Mouse (Mus musculus) common myeloid progenitor, adult 5-6 weeks (primary cell): ENCODE measurements around the gene 4930467E23Rik. TPM values are rescaled to one million over a fixed set of nuclear protein-coding genes. Genes with fewer than 3 reads are reported as not detected.
"Not testable (repeated sequence)": the region's sequence is repeated elsewhere in the genome, so short reads cannot be mapped to it uniquely, and the experiment has no call there.

Experiments
- ATAC-seq: replicated peaks from 2 replicates; pipeline ENCODE4 v1.8.0; 2016; ENCODE audit warnings: low read depth, mild to moderate bottlenecking, moderate TSS enrichment, inconsistent platforms; ENCODE audit not compliant: poor library complexity, severe bottlenecking
- total RNA-seq: library from RNA; stranded (forward); fragments of 200-1000, 187-1606 nt; gene quantifications from 2 replicates; pipeline ENCODE4 v1.2.3, GENCODE M21; 2017

Gene 4930467E23Rik
- total RNA-seq, 1 experiment from 2014 or later, result not detected

- not testable (repeated sequence) for ATAC-seq
These were observed 20.4 kb upstream of the 4930467E23Rik start for GRCm38 (mm10) chr8:19708976-19709375.

- not testable (repeated sequence) for ATAC-seq
These were observed 19.9 kb upstream of the 4930467E23Rik start for GRCm38 (mm10) chr8:19709488-19709887.

- not testable (repeated sequence) for ATAC-seq
These were observed 18.1 kb upstream of the 4930467E23Rik start for GRCm38 (mm10) chr8:19711171-19711860.

- not testable (repeated sequence) for ATAC-seq
These were observed 17.1 kb upstream of the 4930467E23Rik start for GRCm38 (mm10) chr8:19712227-19712750.

- not testable (repeated sequence) for ATAC-seq
These were observed 16.6 kb upstream of the 4930467E23Rik start for GRCm38 (mm10) chr8:19712816-19713215.

GRCm38 (mm10) chr8:19713232-19713834 lies 16.0 kb upstream of the 4930467E23Rik start:
- not testable (repeated sequence) for ATAC-seq

GRCm38 (mm10) chr8:19714426-19714825 lies 14.9 kb upstream of the 4930467E23Rik start:
- ATAC-seq, result not testable (repeated sequence)

GRCm38 (mm10) chr8:19715266-19715665 lies 14.1 kb upstream of the 4930467E23Rik start:
- not testable (repeated sequence) for ATAC-seq

- ATAC-seq, result not testable (repeated sequence)
These were observed 11.5 kb upstream of the 4930467E23Rik start for GRCm38 (mm10) chr8:19717851-19718250.

GRCm38 (mm10) chr8:19719513-19719912 lies 9.9 kb upstream of the 4930467E23Rik start:
- not testable (repeated sequence) for ATAC-seq

- not testable (repeated sequence) for ATAC-seq
These were observed 4.5 kb upstream of the 4930467E23Rik start for GRCm38 (mm10) chr8:19724871-19725270.

- ATAC-seq, result not testable (repeated sequence)
These were observed 22.4 kb downstream of the 4930467E23Rik start for GRCm38 (mm10) chr8:19751773-19752172.

- not testable (repeated sequence) for ATAC-seq
These were observed 24.8 kb downstream of the 4930467E23Rik start for GRCm38 (mm10) chr8:19754178-19754577.

- ATAC-seq, result not testable (repeated sequence)
These were observed 25.6 kb downstream of the 4930467E23Rik start for GRCm38 (mm10) chr8:19754961-19755360.

GRCm38 (mm10) chr8:19761660-19762059 lies 32.3 kb downstream of the 4930467E23Rik start:
- ATAC-seq, result not testable (repeated sequence)

GRCm38 (mm10) chr8:19762860-19763592 lies 33.6 kb downstream of the 4930467E23Rik start:
- not testable (repeated sequence) for ATAC-seq

GRCm38 (mm10) chr8:19765531-19765930 lies 36.2 kb downstream of the 4930467E23Rik start:
- ATAC-seq, result not testable (repeated sequence)

GRCm38 (mm10) chr8:19773461-19773860 lies 44.1 kb downstream of the 4930467E23Rik start:
- not testable (repeated sequence) for ATAC-seq

- ATAC-seq, result not testable (repeated sequence)
These were observed 46.9 kb downstream of the 4930467E23Rik start for GRCm38 (mm10) chr8:19776311-19776710.

GRCm38 (mm10) chr8:19777500-19777899 lies 48.1 kb downstream of the 4930467E23Rik start:
- not testable (repeated sequence) for ATAC-seq
